Mouse (Mus musculus) hindlimb bud, embryonic 11.5 days (tissue): ENCODE data around the gene Gpr152.

Source experiments
- DNase-seq: peaks from one replicate; pipeline ENCODE4 v3.0.0-alpha.2; 2012; ENCODE audit warnings: low read depth, low spot score; ENCODE audit errors: extremely low spot score

Gene Gpr152

GRCm38 (mm10) chr19:4169810-4170209 lies 30.2 kb downstream of the Gpr152 start:
- DNase-seq: no peak

- no peak for DNase-seq
These were observed 31.3 kb downstream of the Gpr152 start for GRCm38 (mm10) chr19:4170723-4171392.

GRCm38 (mm10) chr19:4171393-4172290 lies 32.1 kb downstream of the Gpr152 start:
- no peak for DNase-seq

- DNase-seq: no peak
These were observed 33.3 kb downstream of the Gpr152 start for GRCm38 (mm10) chr19:4172925-4173324.

- DNase-seq: no peak
These were observed 35.9 kb downstream of the Gpr152 start, which contains the start of gene Carns1 for GRCm38 (mm10) chr19:4175368-4175947. Gene Carns1 (minus strand): TSS chr19:4175479.

GRCm38 (mm10) chr19:4180411-4180810 lies 40.8 kb downstream of the Gpr152 start:
- DNase-seq: no peak

GRCm38 (mm10) chr19:4181892-4182291 lies 42.3 kb downstream of the Gpr152 start:
- DNase-seq: no peak

- no peak for DNase-seq
These were observed 44.1 kb downstream of the Gpr152 start for GRCm38 (mm10) chr19:4183689-4184088.

- DNase-seq: no peak
These were observed 45.7 kb downstream of the Gpr152 start for GRCm38 (mm10) chr19:4184976-4185975.

GRCm38 (mm10) chr19:4187303-4187702 lies 47.7 kb downstream of the Gpr152 start:
- DNase-seq: no peak

GRCm38 (mm10) chr19:4189051-4189620 lies 49.5 kb downstream of the Gpr152 start:
- no peak for DNase-seq

GRCm38 (mm10) chr19:4190831-4191334 lies 51.3 kb downstream of the Gpr152 start, which contains the start of gene Tbc1d10c:
Gene Tbc1d10c (minus strand): TSS chr19:4191284.
- no peak for DNase-seq

GRCm38 (mm10) chr19:4191528-4192250 lies 52.1 kb downstream of the Gpr152 start, which contains the start of gene Ppp1ca:
Gene Ppp1ca (plus strand): TSS chr19:4192065.
- DNase-seq: peak; percentile 77

- no peak for DNase-seq
These were observed 52.8 kb downstream of the Gpr152 start for GRCm38 (mm10) chr19:4192251-4192985.

GRCm38 (mm10) chr19:4193129-4193528 lies 53.5 kb downstream of the Gpr152 start:
- no peak for DNase-seq

GRCm38 (mm10) chr19:4194021-4194724 lies 54.6 kb downstream of the Gpr152 start:
- no peak for DNase-seq

GRCm38 (mm10) chr19:4194776-4195650 lies 55.4 kb downstream of the Gpr152 start:
- DNase-seq: no peak
